Mouse (Mus musculus) brain, adult 2 months (tissue): Measurements from ENCODE around the gene Fam222a.
A peak's percentile ranks its signal among the peaks of the same experiment; 100 is the strongest.

ENCODE experiments used
- DNase-seq: peaks from one replicate; pipeline ENCODE4 v3.0.0; 2011; ENCODE audit warnings: low read depth, low spot score

The Fam222a gene

GRCm38 (mm10) chr5:114584293-114585104, 16.7 kb downstream of the Fam222a start:
- peak; percentile 70 for DNase-seq

GRCm38 (mm10) chr5:114585682-114586081, 17.9 kb downstream of the Fam222a start:
- no peak for DNase-seq

GRCm38 (mm10) chr5:114587908-114588307, 20.1 kb downstream of the Fam222a start:
- no peak for DNase-seq

- no peak for DNase-seq
These were observed 20.6 kb downstream of the Fam222a start for GRCm38 (mm10) chr5:114588416-114588815.

- DNase-seq = no peak
These were observed 21.2 kb downstream of the Fam222a start for GRCm38 (mm10) chr5:114589026-114589425.

GRCm38 (mm10) chr5:114589454-114589853, 21.6 kb downstream of the Fam222a start:
- no peak for DNase-seq

- no peak for DNase-seq
These were observed 22.5 kb downstream of the Fam222a start for GRCm38 (mm10) chr5:114590043-114590913.

GRCm38 (mm10) chr5:114591151-114591561, 23.3 kb downstream of the Fam222a start:
- DNase-seq = no peak

GRCm38 (mm10) chr5:114592463-114593160, 24.8 kb downstream of the Fam222a start:
- DNase-seq = no peak

- no peak for DNase-seq
These were observed 25.5 kb downstream of the Fam222a start for GRCm38 (mm10) chr5:114593161-114593821.

GRCm38 (mm10) chr5:114593949-114594348, 26.1 kb downstream of the Fam222a start:
- no peak for DNase-seq

- no peak for DNase-seq
These were observed 27.0 kb downstream of the Fam222a start for GRCm38 (mm10) chr5:114594741-114595241.

- no peak for DNase-seq
These were observed 28.8 kb downstream of the Fam222a start for GRCm38 (mm10) chr5:114596604-114597003.

- no peak for DNase-seq
These were observed 29.4 kb downstream of the Fam222a start for GRCm38 (mm10) chr5:114597222-114597621.

- DNase-seq = no peak
These were observed 29.8 kb downstream of the Fam222a start for GRCm38 (mm10) chr5:114597652-114598051.

GRCm38 (mm10) chr5:114602012-114602411, 34.2 kb downstream of the Fam222a start:
- DNase-seq = no peak

GRCm38 (mm10) chr5:114603975-114604374, 36.2 kb downstream of the Fam222a start:
- DNase-seq = no peak

- DNase-seq = peak; percentile 38
These were observed 37.0 kb downstream of the Fam222a start for GRCm38 (mm10) chr5:114604781-114605290.

GRCm38 (mm10) chr5:114605981-114606380, 38.2 kb downstream of the Fam222a start:
- DNase-seq = no peak

- DNase-seq = peak; percentile 84
These were observed 39.8 kb downstream of the Fam222a start for GRCm38 (mm10) chr5:114607651-114608050.

GRCm38 (mm10) chr5:114608516-114608915, 40.7 kb downstream of the Fam222a start:
- DNase-seq = peak; percentile 69
